Mouse (Mus musculus): ENCODE data around the gene Aup1. TPM values are rescaled to one million over a fixed set of nuclear protein-coding genes. Genes with fewer than 3 reads are reported as not detected.

Aup1 gene
- polyA plus RNA-seq, 1 experiment: 1,695 TPM

- peaks cover 74% of the 10 kb centered on the region for H3K36me3 ChIP-seq (replicated peaks; ENCODE audit: low read length)
- H3K9me3 ChIP-seq: no peaks in the 10 kb centered on the region
- no peak overlapping the region for H3K4me3 ChIP-seq (replicated peaks)
- H3K4me1 ChIP-seq: peaks cover 62% of the 10 kb centered on the region
- peaks cover 24% of the 10 kb centered on the region for H3K27me3 ChIP-seq (replicated peaks)
- TF ChIP-seq GATA1 (IDR thresholded peaks at IDR 0.05; ENCODE audit: borderline replicate concordance, low read length) (no peak), FLI1 (IDR thresholded peaks at IDR 0.05; ENCODE audit: low read length) (no peak)
Observed at GRCm38 (mm10) chr6:83058725-83059124, 4.4 kb downstream of the Aup1 start.

- Histone ChIP-seq H3K4me1 (peaks cover 58% of the 10 kb centered on the region), H3K4me3 (replicated peaks) (no peak overlapping the region), H3K36me3 (replicated peaks; ENCODE audit: low read length) (peaks cover 39% of the 10 kb centered on the region), H3K27me3 (replicated peaks) (peaks cover 92% of the 10 kb centered on the region), H3K9me3 (no peaks in the 10 kb centered on the region)
- TF ChIP-seq GATA1 (IDR thresholded peaks at IDR 0.05; ENCODE audit: borderline replicate concordance, low read length) (no peak), FLI1 (IDR thresholded peaks at IDR 0.05; ENCODE audit: low read length) (no peak)
Observed at GRCm38 (mm10) chr6:83065995-83066394, 11.7 kb downstream of the Aup1 start.

GRCm38 (mm10) chr6:83066441-83066840 lies 12.1 kb downstream of the Aup1 start:
- peaks cover 63% of the 10 kb centered on the region for H3K4me1 ChIP-seq
- H3K9me3 ChIP-seq: no peaks in the 10 kb centered on the region
- TF ChIP-seq FLI1 (IDR thresholded peaks at IDR 0.05; ENCODE audit: low read length): no peak
- no peak for TF ChIP-seq GATA1 (IDR thresholded peaks at IDR 0.05; ENCODE audit: borderline replicate concordance, low read length)
- H3K36me3 ChIP-seq (replicated peaks; ENCODE audit: low read length): peaks cover 35% of the 10 kb centered on the region
- H3K4me3 ChIP-seq (replicated peaks): no peak overlapping the region
- peaks cover 93% of the 10 kb centered on the region for H3K27me3 ChIP-seq (replicated peaks)

GRCm38 (mm10) chr6:83068221-83068620 lies 13.9 kb downstream of the Aup1 start:
- Histone ChIP-seq H3K4me1 (peaks cover 62% of the 10 kb centered on the region), H3K27me3 (replicated peaks) (peaks cover 95% of the 10 kb centered on the region), H3K4me3 (replicated peaks) (peak overlapping the region; percentile 19), H3K9me3 (no peaks in the 10 kb centered on the region), H3K36me3 (replicated peaks; ENCODE audit: low read length) (peaks cover 28% of the 10 kb centered on the region)
- no peak for TF ChIP-seq GATA1 (IDR thresholded peaks at IDR 0.05; ENCODE audit: borderline replicate concordance, low read length)
- no peak for TF ChIP-seq FLI1 (IDR thresholded peaks at IDR 0.05; ENCODE audit: low read length)

GRCm38 (mm10) chr6:83068706-83069487 lies 14.6 kb downstream of the Aup1 start:
- H3K36me3 ChIP-seq (replicated peaks; ENCODE audit: low read length): peaks cover 22% of the 10 kb centered on the region
- TF ChIP-seq GATA1 (IDR thresholded peaks at IDR 0.05; ENCODE audit: borderline replicate concordance, low read length) (no peak), FLI1 (IDR thresholded peaks at IDR 0.05; ENCODE audit: low read length) (no peak)
- peaks cover 95% of the 10 kb centered on the region for H3K27me3 ChIP-seq (replicated peaks)
- peak overlapping the region; percentile 88 for H3K4me3 ChIP-seq (replicated peaks)
- peaks cover 57% of the 10 kb centered on the region for H3K4me1 ChIP-seq
- no peaks in the 10 kb centered on the region for H3K9me3 ChIP-seq

GRCm38 (mm10) chr6:83069488-83070246 lies 15.3 kb downstream of the Aup1 start:
- H3K4me3 ChIP-seq (replicated peaks): peak overlapping the region; percentile 88
- peaks cover 15% of the 10 kb centered on the region for H3K36me3 ChIP-seq (replicated peaks; ENCODE audit: low read length)
- H3K9me3 ChIP-seq: no peaks in the 10 kb centered on the region
- H3K27me3 ChIP-seq (replicated peaks): peaks cover 95% of the 10 kb centered on the region
- TF ChIP-seq GATA1 (IDR thresholded peaks at IDR 0.05; ENCODE audit: borderline replicate concordance, low read length): no peak
- TF ChIP-seq FLI1 (IDR thresholded peaks at IDR 0.05; ENCODE audit: low read length): no peak
- peaks cover 53% of the 10 kb centered on the region for H3K4me1 ChIP-seq

- TF ChIP-seq GATA1 (IDR thresholded peaks at IDR 0.05; ENCODE audit: borderline replicate concordance, low read length): no peak
- no peak for TF ChIP-seq FLI1 (IDR thresholded peaks at IDR 0.05; ENCODE audit: low read length)
- no peaks in the 10 kb centered on the region for H3K9me3 ChIP-seq
- peak within 1 kb of the TSS; percentile 88 for H3K4me3 ChIP-seq (replicated peaks)
- peaks cover 52% of the 10 kb centered on the region for H3K4me1 ChIP-seq
- H3K36me3 ChIP-seq (replicated peaks; ENCODE audit: low read length): peaks cover 13% of the 10 kb centered on the region
- H3K27me3 ChIP-seq (replicated peaks): peaks cover 92% of the 10 kb centered on the region
Observed at GRCm38 (mm10) chr6:83070247-83070310, 15.8 kb downstream of the Aup1 start, which contains the start of gene Tlx2. Gene Tlx2 (minus strand): TSS chr6:83070293.

GRCm38 (mm10) chr6:83070311-83071219 lies 16.2 kb downstream of the Aup1 start:
- H3K4me3 ChIP-seq (replicated peaks): peak overlapping the region; percentile 88
- TF ChIP-seq GATA1 (IDR thresholded peaks at IDR 0.05; ENCODE audit: borderline replicate concordance, low read length) (no peak), FLI1 (IDR thresholded peaks at IDR 0.05; ENCODE audit: low read length) (no peak)
- H3K27me3 ChIP-seq (replicated peaks): peaks cover 89% of the 10 kb centered on the region
- H3K36me3 ChIP-seq (replicated peaks; ENCODE audit: low read length): peaks cover 13% of the 10 kb centered on the region
- peaks cover 52% of the 10 kb centered on the region for H3K4me1 ChIP-seq
- H3K9me3 ChIP-seq: no peaks in the 10 kb centered on the region

- peaks cover 47% of the 10 kb centered on the region for H3K4me1 ChIP-seq
- peaks cover 87% of the 10 kb centered on the region for H3K27me3 ChIP-seq (replicated peaks)
- no peaks in the 10 kb centered on the region for H3K9me3 ChIP-seq
- TF ChIP-seq GATA1 (IDR thresholded peaks at IDR 0.05; ENCODE audit: borderline replicate concordance, low read length) (no peak), FLI1 (IDR thresholded peaks at IDR 0.05; ENCODE audit: low read length) (no peak)
- peaks cover 9% of the 10 kb centered on the region for H3K36me3 ChIP-seq (replicated peaks; ENCODE audit: low read length)
- peak overlapping the region; percentile 19 for H3K4me3 ChIP-seq (replicated peaks)
Observed at GRCm38 (mm10) chr6:83071220-83071619, 16.9 kb downstream of the Aup1 start.

All from megakaryocyte, embryonic 14.5 days (primary cell).